Mouse (Mus musculus) lung, adult 2 months (tissue): ENCODE measurements around the gene Serinc5. TPM values are rescaled to one million over a fixed set of nuclear protein-coding genes. Genes with fewer than 3 reads are reported as not detected.

Source experiments
- DNase-seq: peaks from one replicate; pipeline ENCODE4 v3.0.0; 2022
- H3K4me1 ChIP-seq: fragments of 200-500 bp; 2 replicates; pipeline ENCODE4 v1.6.1; 2011; ENCODE audit warnings: low read length; ENCODE audit not compliant: control insufficient read depth, insufficient read depth
- H3K4me3 ChIP-seq: fragments of 200-500 bp; replicated peaks from 2 replicates; pipeline ENCODE3; 2011; ENCODE audit warnings: low read depth, mild to moderate bottlenecking, control low read depth, low read length; ENCODE audit errors: extremely low read depth
- CTCF ChIP-seq: fragments of 200-500 bp; IDR thresholded peaks from 2 replicates; pipeline ENCODE4 v1.5.1; 2011; ENCODE audit warnings: mild to moderate bottlenecking, low read length, control low read depth; ENCODE audit not compliant: insufficient read depth
- POLR2A ChIP-seq: fragments of 200-500 bp; IDR thresholded peaks from 2 replicates; pipeline ENCODE4 v1.6.1; 2011; ENCODE audit warnings: low read depth, mild to moderate bottlenecking, control low read depth, low read length, borderline replicate concordance; ENCODE audit errors: extremely low read depth
- WGBS: fragments of 180-500 bp; shearing (Covaris S2); methylation state at CpG from one replicate; pipeline ENCODE4 v1.1.7; 2018; 5-methylcytosine and 5-hydroxymethylcytosine counted together
- polyA plus RNA-seq: library from polyadenylated mRNA; depleted of rRNA; stranded (reverse); fragments of >200 nt; gene quantifications from 2 replicates; pipeline ENCODE4 v1.2.3, GENCODE M21; 2012

Serinc5 gene
- polyA plus RNA-seq, 1 experiment: 38.3 TPM

- DNase-seq: no peak
- Histone ChIP-seq H3K4me3 (no peak overlapping the region), H3K4me1 (no peaks in the 10 kb centered on the region; the same call in 1 of the 2 replicates)
- no peak for TF ChIP-seq POLR2A
- no peak for TF ChIP-seq CTCF
- 66% methylated on average over 9 of the region's 9 CpGs for WGBS
Measured at GRCm38 (mm10) chr13:92706342-92707061, 95.6 kb downstream of the Serinc5 start.

GRCm38 (mm10) chr13:92707941-92708340, 97.0 kb downstream of the Serinc5 start:
- H3K4me3 ChIP-seq: no peak overlapping the region
- no peaks in the 10 kb centered on the region; the same call in 1 of the 2 replicates for H3K4me1 ChIP-seq
- TF ChIP-seq POLR2A (no peak), CTCF (no peak)
- no peak for DNase-seq
- 75% methylated on average over 2 of the region's 2 CpGs for WGBS

- DNase-seq: no peak
- Histone ChIP-seq H3K4me3 (no peak overlapping the region), H3K4me1 (no peaks in the 10 kb centered on the region)
- WGBS: 93% methylated on average over 1 of the region's 1 CpGs
- TF ChIP-seq POLR2A: no peak
- no peak for TF ChIP-seq CTCF
Measured at GRCm38 (mm10) chr13:92708466-92708865, 97.6 kb downstream of the Serinc5 start.

GRCm38 (mm10) chr13:92709535-92709934, 98.6 kb downstream of the Serinc5 start:
- no peak for TF ChIP-seq CTCF
- TF ChIP-seq POLR2A: no peak
- H3K4me3 ChIP-seq: no peak overlapping the region
- WGBS: 80% methylated on average over 3 of the region's 3 CpGs
- DNase-seq: no peak
- H3K4me1 ChIP-seq: no peaks in the 10 kb centered on the region

- DNase-seq: no peak
- WGBS: 84% methylated on average over 1 of the region's 1 CpGs
- no peak for TF ChIP-seq POLR2A
- no peak for TF ChIP-seq CTCF
- no peak overlapping the region for H3K4me3 ChIP-seq
- no peaks in the 10 kb centered on the region for H3K4me1 ChIP-seq
Measured at GRCm38 (mm10) chr13:92710361-92710760, 99.5 kb downstream of the Serinc5 start.

GRCm38 (mm10) chr13:92711821-92712220, 100.9 kb downstream of the Serinc5 start:
- no peaks in the 10 kb centered on the region for H3K4me1 ChIP-seq
- TF ChIP-seq CTCF (no peak), POLR2A (no peak)
- no peak overlapping the region for H3K4me3 ChIP-seq
- WGBS: 98% methylated on average over 1 of the region's 1 CpGs
- DNase-seq: no peak

GRCm38 (mm10) chr13:92712619-92713018, 101.7 kb downstream of the Serinc5 start:
- Histone ChIP-seq H3K4me3 (no peak overlapping the region), H3K4me1 (no peaks in the 10 kb centered on the region)
- DNase-seq: no peak
- WGBS: 88% methylated on average over 4 of the region's 4 CpGs
- no peak for TF ChIP-seq POLR2A

GRCm38 (mm10) chr13:92717851-92718665, 107.2 kb downstream of the Serinc5 start:
- Histone ChIP-seq H3K4me1 (no peaks in the 10 kb centered on the region), H3K4me3 (no peak overlapping the region)
- TF ChIP-seq CTCF (no peak), POLR2A (no peak)
- DNase-seq: no peak
- WGBS: 83% methylated on average over 3 of the region's 3 CpGs

GRCm38 (mm10) chr13:92721006-92721405, 110.1 kb downstream of the Serinc5 start:
- 79% methylated on average over 4 of the region's 4 CpGs for WGBS
- TF ChIP-seq POLR2A (no peak), CTCF (no peak)
- no peak for DNase-seq
- no peak overlapping the region for H3K4me3 ChIP-seq
- no peaks in the 10 kb centered on the region for H3K4me1 ChIP-seq

- Histone ChIP-seq H3K4me1 (no peaks in the 10 kb centered on the region), H3K4me3 (no peak overlapping the region)
- WGBS: 29% methylated on average over 5 of the region's 5 CpGs
- no peak for TF ChIP-seq CTCF
- no peak for TF ChIP-seq POLR2A
- no peak for DNase-seq
Measured at GRCm38 (mm10) chr13:92722389-92722788, 111.5 kb downstream of the Serinc5 start.
